Mouse (Mus musculus) MN1 (cell line): ENCODE results near the gene Glg1.
"Not testable (repeated sequence)": the region's sequence is repeated elsewhere in the genome, so short reads cannot be mapped to it uniquely, and the experiment has no call there.

Experiments used
- DNase-seq: peaks from one replicate; pipeline ENCODE4 v3.0.0-alpha.2; 2016; ENCODE audit warnings: low spot score

Gene Glg1

GRCm38 (mm10) chr8:111258631-111259407, at the start of gene Glg1:
Glg1 (minus strand) TSS chr8:111259216.
- DNase-seq: peak; percentile 98

GRCm38 (mm10) chr8:111305031-111305730, 46.2 kb upstream of the Glg1 start:
- peak; percentile 34 for DNase-seq

- DNase-seq: no peak
Observed at GRCm38 (mm10) chr8:111304359-111304758, 45.3 kb upstream of the Glg1 start.

- not testable (repeated sequence) for DNase-seq
Observed at GRCm38 (mm10) chr8:111303076-111303803, 44.2 kb upstream of the Glg1 start.

GRCm38 (mm10) chr8:111300597-111301546, 41.9 kb upstream of the Glg1 start:
- DNase-seq: peak; percentile 25

GRCm38 (mm10) chr8:111299821-111300568, 41.0 kb upstream of the Glg1 start, which contains the start of gene Rfwd3:
Rfwd3 (minus strand) TSS chr8:111300222.
- DNase-seq: peak; percentile 100

- peak; percentile 60 for DNase-seq
Observed at GRCm38 (mm10) chr8:111299363-111299820, 40.4 kb upstream of the Glg1 start.

- peak; percentile 24 for DNase-seq
Observed at GRCm38 (mm10) chr8:111298011-111298410, 39.0 kb upstream of the Glg1 start.

GRCm38 (mm10) chr8:111291733-111292132, 32.7 kb upstream of the Glg1 start:
- DNase-seq: no peak

GRCm38 (mm10) chr8:111290586-111290985, 31.6 kb upstream of the Glg1 start:
- no peak for DNase-seq

GRCm38 (mm10) chr8:111285603-111286002, 26.6 kb upstream of the Glg1 start:
- DNase-seq: no peak

- no peak for DNase-seq
Observed at GRCm38 (mm10) chr8:111282093-111282492, 23.1 kb upstream of the Glg1 start.

- no peak for DNase-seq
Observed at GRCm38 (mm10) chr8:111268277-111268676, 9.3 kb upstream of the Glg1 start.

GRCm38 (mm10) chr8:111266161-111266560, 7.1 kb upstream of the Glg1 start:
- DNase-seq: not testable (repeated sequence)

GRCm38 (mm10) chr8:111264693-111265220, 5.7 kb upstream of the Glg1 start:
- DNase-seq: no peak

- peak; percentile 67 for DNase-seq
Observed at GRCm38 (mm10) chr8:111261981-111262381, 3.0 kb upstream of the Glg1 start.

GRCm38 (mm10) chr8:111260251-111260650, 1.2 kb upstream of the Glg1 start:
- no peak for DNase-seq

GRCm38 (mm10) chr8:111259408-111259741, 359 bp upstream of the Glg1 start:
- DNase-seq: no peak

- no peak for DNase-seq
Observed at GRCm38 (mm10) chr8:111258010-111258630, 896 bp downstream of the Glg1 start.
